Mouse (Mus musculus): Measurements from ENCODE around the gene Diras2. TPM values are rescaled to one million over a fixed set of nuclear protein-coding genes. Genes with fewer than 3 reads are reported as not detected.

Diras2 gene
- total and polyA plus RNA-seq, 2 experiments = 0.02 TPM; not detected in 1

GRCm38 (mm10) chr13:52575483-52575882 lies 44.4 kb upstream of the Diras2 start:
- 67% methylated on average over 6 of the region's 6 CpGs for WGBS
- no peak overlapping the region for H3K9ac ChIP-seq (ENCODE audit: low read depth, low read length)
- H3K27ac ChIP-seq (replicated peaks; ENCODE audit: insufficient read depth, low read depth, low read length) = no peak overlapping the region; the same call in 1 of the 2 replicates

GRCm38 (mm10) chr13:52574311-52574710 lies 43.2 kb upstream of the Diras2 start:
- 62% methylated on average over 2 of the region's 2 CpGs for WGBS
- Histone ChIP-seq H3K27ac (replicated peaks; ENCODE audit: insufficient read depth, low read depth, low read length) (no peak overlapping the region), H3K9ac (ENCODE audit: low read depth, low read length) (no peak overlapping the region), H3K27me3 (ENCODE audit: control insufficient read depth, insufficient read depth, low read length) (no peaks in the 10 kb centered on the region), H3K79me2 (ENCODE audit: control insufficient read depth, insufficient read depth, low read length) (no peaks in the 10 kb centered on the region), H3K4me3 (ENCODE audit: insufficient read depth, low read depth, low read length) (no peak overlapping the region), H3K36me3 (ENCODE audit: control insufficient read depth, insufficient read depth, low read length) (no peaks in the 10 kb centered on the region), H3K4me1 (ENCODE audit: control insufficient read depth, insufficient read depth, low read length) (no peaks in the 10 kb centered on the region)
- DNase-seq (ENCODE audit: extremely low read depth, low read depth, low spot score) = no peak
- TF ChIP-seq CTCF (IDR thresholded peaks at IDR 0.05; ENCODE audit: low read depth, low read length) = no peak
- no peak for TF ChIP-seq POLR2A (IDR thresholded peaks at IDR 0.05; ENCODE audit: extremely low read depth, insufficient read depth, low read length)

More at GRCm38 (mm10) chr13:52575483-52575882, 44.4 kb upstream of the Diras2 start:
- no peaks in the 10 kb centered on the region for H3K27me3 ChIP-seq (ENCODE audit: control insufficient read depth, insufficient read depth, low read length)
- H3K79me2 ChIP-seq (ENCODE audit: control insufficient read depth, insufficient read depth, low read length) = no peaks in the 10 kb centered on the region
- peak; percentile 32 for DNase-seq (ENCODE audit: extremely low read depth, low read depth, low spot score)
- H3K36me3 ChIP-seq (ENCODE audit: control insufficient read depth, insufficient read depth, low read length) = no peaks in the 10 kb centered on the region
- H3K4me3 ChIP-seq (ENCODE audit: insufficient read depth, low read depth, low read length) = no peak overlapping the region
- TF ChIP-seq POLR2A (IDR thresholded peaks at IDR 0.05; ENCODE audit: extremely low read depth, insufficient read depth, low read length) (no peak), CTCF (IDR thresholded peaks at IDR 0.05; ENCODE audit: low read depth, low read length) (no peak)
- no peaks in the 10 kb centered on the region for H3K4me1 ChIP-seq (ENCODE audit: control insufficient read depth, insufficient read depth, low read length)

- no peaks in the 10 kb centered on the region for H3K79me2 ChIP-seq (ENCODE audit: control insufficient read depth, insufficient read depth, low read length)
- no peaks in the 10 kb centered on the region for H3K4me1 ChIP-seq (ENCODE audit: control insufficient read depth, insufficient read depth, low read length)
- WGBS = 71% methylated on average over 9 of the region's 9 CpGs
- TF ChIP-seq CTCF (IDR thresholded peaks at IDR 0.05; ENCODE audit: low read depth, low read length) (no peak), POLR2A (IDR thresholded peaks at IDR 0.05; ENCODE audit: extremely low read depth, insufficient read depth, low read length) (no peak)
- DNase-seq (ENCODE audit: extremely low read depth, low read depth, low spot score) = peak; percentile 59
- no peaks in the 10 kb centered on the region for H3K27me3 ChIP-seq (ENCODE audit: control insufficient read depth, insufficient read depth, low read length)
- H3K27ac ChIP-seq (replicated peaks; ENCODE audit: insufficient read depth, low read depth, low read length) = peak overlapping the region; percentile 31
- no peak overlapping the region for H3K9ac ChIP-seq (ENCODE audit: low read depth, low read length)
- H3K4me3 ChIP-seq (ENCODE audit: insufficient read depth, low read depth, low read length) = no peak overlapping the region
- no peaks in the 10 kb centered on the region for H3K36me3 ChIP-seq (ENCODE audit: control insufficient read depth, insufficient read depth, low read length)
Measured at GRCm38 (mm10) chr13:52572451-52573446, 41.7 kb upstream of the Diras2 start.

- Histone ChIP-seq H3K36me3 (ENCODE audit: control insufficient read depth, insufficient read depth, low read length) (no peaks in the 10 kb centered on the region), H3K27me3 (ENCODE audit: control insufficient read depth, insufficient read depth, low read length) (no peaks in the 10 kb centered on the region), H3K9ac (ENCODE audit: low read depth, low read length) (no peak overlapping the region), H3K4me1 (ENCODE audit: control insufficient read depth, insufficient read depth, low read length) (no peaks in the 10 kb centered on the region), H3K4me3 (ENCODE audit: insufficient read depth, low read depth, low read length) (no peak overlapping the region), H3K27ac (replicated peaks; ENCODE audit: insufficient read depth, low read depth, low read length) (peak overlapping the region; percentile 44), H3K79me2 (ENCODE audit: control insufficient read depth, insufficient read depth, low read length) (no peaks in the 10 kb centered on the region)
- DNase-seq (ENCODE audit: extremely low read depth, low read depth, low spot score) = no peak
- 74% methylated on average over 11 of the region's 11 CpGs for WGBS
- TF ChIP-seq CTCF (IDR thresholded peaks at IDR 0.05; ENCODE audit: low read depth, low read length) (no peak), POLR2A (IDR thresholded peaks at IDR 0.05; ENCODE audit: extremely low read depth, insufficient read depth, low read length) (no peak)
Measured at GRCm38 (mm10) chr13:52571591-52572384, 40.7 kb upstream of the Diras2 start.

- no peaks in the 10 kb centered on the region for H3K36me3 ChIP-seq (ENCODE audit: control insufficient read depth, insufficient read depth, low read length)
- 92% methylated on average over 9 of the region's 9 CpGs for WGBS
- no peaks in the 10 kb centered on the region for H3K79me2 ChIP-seq (ENCODE audit: control insufficient read depth, insufficient read depth, low read length)
- H3K4me3 ChIP-seq (ENCODE audit: insufficient read depth, low read depth, low read length) = no peak overlapping the region
- no peak overlapping the region for H3K27ac ChIP-seq (replicated peaks; ENCODE audit: insufficient read depth, low read depth, low read length)
- TF ChIP-seq POLR2A (IDR thresholded peaks at IDR 0.05; ENCODE audit: extremely low read depth, insufficient read depth, low read length) = no peak
- TF ChIP-seq CTCF (IDR thresholded peaks at IDR 0.05; ENCODE audit: low read depth, low read length) = no peak
- H3K27me3 ChIP-seq (ENCODE audit: control insufficient read depth, insufficient read depth, low read length) = no peaks in the 10 kb centered on the region
- DNase-seq (ENCODE audit: extremely low read depth, low read depth, low spot score) = no peak
- H3K4me1 ChIP-seq (ENCODE audit: control insufficient read depth, insufficient read depth, low read length) = no peaks in the 10 kb centered on the region
- H3K9ac ChIP-seq (ENCODE audit: low read depth, low read length) = no peak overlapping the region
Measured at GRCm38 (mm10) chr13:52570276-52570675, 39.2 kb upstream of the Diras2 start.
